Mouse (Mus musculus): ENCODE data around the gene Rbpj. TPM values are rescaled to one million over a fixed set of nuclear protein-coding genes. Genes with fewer than 3 reads are reported as not detected.
A peak's percentile ranks its signal among the peaks of the same experiment; 100 is the strongest.

The Rbpj gene
- polyA plus RNA-seq, 1 experiment from 2014 or later: 26.5 TPM

- WGBS: 46% methylated on average over 1 of the region's 1 CpGs
- ATAC-seq: peak; percentile 51
- H3K9ac ChIP-seq (ENCODE audit: low read depth, low read length): peak overlapping the region; percentile 52; the same call in 1 of the 2 replicates
- H3K4me3 ChIP-seq (ENCODE audit: low read depth, low read length): peak overlapping the region; percentile 11; the same call in 1 of the 2 replicates
- H3K27ac ChIP-seq (ENCODE audit: low read length): peak overlapping the region; percentile 37; the same call in 1 of the 2 replicates
- H3K9me3 ChIP-seq (replicated peaks; ENCODE audit: control insufficient read depth, low read length, poor library complexity, severe bottlenecking): no peaks in the 10 kb centered on the region
- no peaks in the 10 kb centered on the region for H3K36me3 ChIP-seq (ENCODE audit: control insufficient read depth, insufficient read depth, low read length)
- peak overlapping the region; percentile 49 for H3K4me2 ChIP-seq (ENCODE audit: low read length)
- H3K4me1 ChIP-seq (ENCODE audit: control insufficient read depth, insufficient read depth, low read length): peaks cover 8% of the 10 kb centered on the region
- no peaks in the 10 kb centered on the region for H3K27me3 ChIP-seq (ENCODE audit: control insufficient read depth, insufficient read depth, low read depth, low read length)
Measured at GRCm38 (mm10) chr5:53526070-53526430, 60.1 kb downstream of the Rbpj start.

GRCm38 (mm10) chr5:53529846-53530245 lies 63.9 kb downstream of the Rbpj start:
- no peak overlapping the region for H3K4me3 ChIP-seq (ENCODE audit: low read depth, low read length)
- no peaks in the 10 kb centered on the region for H3K9me3 ChIP-seq (replicated peaks; ENCODE audit: control insufficient read depth, low read length, poor library complexity, severe bottlenecking)
- 90% methylated on average over 1 of the region's 1 CpGs for WGBS
- H3K4me1 ChIP-seq (ENCODE audit: control insufficient read depth, insufficient read depth, low read length): peaks cover 8% of the 10 kb centered on the region
- no peaks in the 10 kb centered on the region for H3K27me3 ChIP-seq (ENCODE audit: control insufficient read depth, insufficient read depth, low read depth, low read length)
- H3K27ac ChIP-seq (ENCODE audit: low read length): no peak overlapping the region
- no peak for ATAC-seq
- H3K9ac ChIP-seq (ENCODE audit: low read depth, low read length): no peak overlapping the region
- H3K4me2 ChIP-seq (ENCODE audit: low read length): no peak overlapping the region
- no peaks in the 10 kb centered on the region for H3K36me3 ChIP-seq (ENCODE audit: control insufficient read depth, insufficient read depth, low read length)

- H3K9me3 ChIP-seq (replicated peaks; ENCODE audit: control insufficient read depth, low read length, poor library complexity, severe bottlenecking): no peaks in the 10 kb centered on the region
- no peaks in the 10 kb centered on the region for H3K27me3 ChIP-seq (ENCODE audit: control insufficient read depth, insufficient read depth, low read depth, low read length)
- no peak overlapping the region for H3K4me2 ChIP-seq (ENCODE audit: low read length)
- WGBS: 90% methylated on average over 12 of the region's 12 CpGs
- H3K4me1 ChIP-seq (ENCODE audit: control insufficient read depth, insufficient read depth, low read length): no peaks in the 10 kb centered on the region
- no peaks in the 10 kb centered on the region for H3K36me3 ChIP-seq (ENCODE audit: control insufficient read depth, insufficient read depth, low read length)
- no peak overlapping the region for H3K9ac ChIP-seq (ENCODE audit: low read depth, low read length)
- no peak overlapping the region for H3K4me3 ChIP-seq (ENCODE audit: low read depth, low read length)
- no peak overlapping the region for H3K27ac ChIP-seq (ENCODE audit: low read length)
- ATAC-seq: no peak
Measured at GRCm38 (mm10) chr5:53535096-53535495, 69.1 kb downstream of the Rbpj start.

GRCm38 (mm10) chr5:53536635-53537554 lies 70.9 kb downstream of the Rbpj start:
- H3K36me3 ChIP-seq (ENCODE audit: control insufficient read depth, insufficient read depth, low read length): no peaks in the 10 kb centered on the region
- ATAC-seq: no peak
- no peak overlapping the region for H3K9ac ChIP-seq (ENCODE audit: low read depth, low read length)
- 86% methylated on average over 12 of the region's 12 CpGs for WGBS
- H3K27me3 ChIP-seq (ENCODE audit: control insufficient read depth, insufficient read depth, low read depth, low read length): no peaks in the 10 kb centered on the region
- no peak overlapping the region for H3K27ac ChIP-seq (ENCODE audit: low read length)
- H3K4me3 ChIP-seq (ENCODE audit: low read depth, low read length): no peak overlapping the region
- no peaks in the 10 kb centered on the region for H3K4me1 ChIP-seq (ENCODE audit: control insufficient read depth, insufficient read depth, low read length)
- no peak overlapping the region for H3K4me2 ChIP-seq (ENCODE audit: low read length)
- no peaks in the 10 kb centered on the region for H3K9me3 ChIP-seq (replicated peaks; ENCODE audit: control insufficient read depth, low read length, poor library complexity, severe bottlenecking)

- H3K4me2 ChIP-seq (ENCODE audit: low read length): no peak overlapping the region
- no peak overlapping the region for H3K4me3 ChIP-seq (ENCODE audit: low read depth, low read length)
- no peaks in the 10 kb centered on the region for H3K4me1 ChIP-seq (ENCODE audit: control insufficient read depth, insufficient read depth, low read length)
- H3K9ac ChIP-seq (ENCODE audit: low read depth, low read length): no peak overlapping the region
- H3K9me3 ChIP-seq (replicated peaks; ENCODE audit: control insufficient read depth, low read length, poor library complexity, severe bottlenecking): no peaks in the 10 kb centered on the region
- 89% methylated on average over 18 of the region's 18 CpGs for WGBS
- no peaks in the 10 kb centered on the region for H3K36me3 ChIP-seq (ENCODE audit: control insufficient read depth, insufficient read depth, low read length)
- H3K27me3 ChIP-seq (ENCODE audit: control insufficient read depth, insufficient read depth, low read depth, low read length): no peaks in the 10 kb centered on the region
- no peak for ATAC-seq
- no peak overlapping the region for H3K27ac ChIP-seq (ENCODE audit: low read length)
Measured at GRCm38 (mm10) chr5:53539860-53540633, 74.1 kb downstream of the Rbpj start.

GRCm38 (mm10) chr5:53542073-53542472 lies 76.1 kb downstream of the Rbpj start:
- no peak for ATAC-seq
- no peaks in the 10 kb centered on the region for H3K4me1 ChIP-seq (ENCODE audit: control insufficient read depth, insufficient read depth, low read length)
- no peak overlapping the region for H3K9ac ChIP-seq (ENCODE audit: low read depth, low read length)
- no peak overlapping the region for H3K4me3 ChIP-seq (ENCODE audit: low read depth, low read length)
- no peak overlapping the region for H3K27ac ChIP-seq (ENCODE audit: low read length)
- no peaks in the 10 kb centered on the region for H3K9me3 ChIP-seq (replicated peaks; ENCODE audit: control insufficient read depth, low read length, poor library complexity, severe bottlenecking)
- no peak overlapping the region for H3K4me2 ChIP-seq (ENCODE audit: low read length)
- WGBS: 57% methylated on average over 1 of the region's 1 CpGs
- H3K36me3 ChIP-seq (ENCODE audit: control insufficient read depth, insufficient read depth, low read length): no peaks in the 10 kb centered on the region
- H3K27me3 ChIP-seq (ENCODE audit: control insufficient read depth, insufficient read depth, low read depth, low read length): no peaks in the 10 kb centered on the region

GRCm38 (mm10) chr5:53543399-53543798 lies 77.4 kb downstream of the Rbpj start:
- 84% methylated on average over 4 of the region's 4 CpGs for WGBS
- no peak overlapping the region for H3K9ac ChIP-seq (ENCODE audit: low read depth, low read length)
- no peaks in the 10 kb centered on the region for H3K27me3 ChIP-seq (ENCODE audit: control insufficient read depth, insufficient read depth, low read depth, low read length)
- no peak overlapping the region for H3K4me2 ChIP-seq (ENCODE audit: low read length)
- no peak overlapping the region for H3K27ac ChIP-seq (ENCODE audit: low read length)
- H3K4me3 ChIP-seq (ENCODE audit: low read depth, low read length): no peak overlapping the region
- no peaks in the 10 kb centered on the region for H3K9me3 ChIP-seq (replicated peaks; ENCODE audit: control insufficient read depth, low read length, poor library complexity, severe bottlenecking)
- no peaks in the 10 kb centered on the region for H3K4me1 ChIP-seq (ENCODE audit: control insufficient read depth, insufficient read depth, low read length)
- H3K36me3 ChIP-seq (ENCODE audit: control insufficient read depth, insufficient read depth, low read length): no peaks in the 10 kb centered on the region
- ATAC-seq: no peak

GRCm38 (mm10) chr5:53543945-53544344 lies 78.0 kb downstream of the Rbpj start:
- H3K4me2 ChIP-seq (ENCODE audit: low read length): no peak overlapping the region
- H3K27me3 ChIP-seq (ENCODE audit: control insufficient read depth, insufficient read depth, low read depth, low read length): no peaks in the 10 kb centered on the region
- H3K27ac ChIP-seq (ENCODE audit: low read length): no peak overlapping the region
- H3K9ac ChIP-seq (ENCODE audit: low read depth, low read length): no peak overlapping the region
- no peak overlapping the region for H3K4me3 ChIP-seq (ENCODE audit: low read depth, low read length)
- ATAC-seq: no peak
- H3K36me3 ChIP-seq (ENCODE audit: control insufficient read depth, insufficient read depth, low read length): no peaks in the 10 kb centered on the region
- 76% methylated on average over 4 of the region's 4 CpGs for WGBS
- H3K4me1 ChIP-seq (ENCODE audit: control insufficient read depth, insufficient read depth, low read length): no peaks in the 10 kb centered on the region
- H3K9me3 ChIP-seq (replicated peaks; ENCODE audit: control insufficient read depth, low read length, poor library complexity, severe bottlenecking): no peaks in the 10 kb centered on the region

GRCm38 (mm10) chr5:53546440-53546839 lies 80.5 kb downstream of the Rbpj start:
- Histone ChIP-seq H3K27ac (ENCODE audit: low read length) (no peak overlapping the region), H3K36me3 (ENCODE audit: control insufficient read depth, insufficient read depth, low read length) (no peaks in the 10 kb centered on the region), H3K27me3 (ENCODE audit: control insufficient read depth, insufficient read depth, low read depth, low read length) (no peaks in the 10 kb centered on the region), H3K4me3 (ENCODE audit: low read depth, low read length) (no peak overlapping the region), H3K4me1 (ENCODE audit: control insufficient read depth, insufficient read depth, low read length) (no peaks in the 10 kb centered on the region), H3K9ac (ENCODE audit: low read depth, low read length) (no peak overlapping the region), H3K9me3 (replicated peaks; ENCODE audit: control insufficient read depth, low read length, poor library complexity, severe bottlenecking) (no peaks in the 10 kb centered on the region), H3K4me2 (ENCODE audit: low read length) (no peak overlapping the region)
- WGBS: 92% methylated on average over 6 of the region's 6 CpGs
- no peak for ATAC-seq

Data from midbrain, embryonic 16.5 days (tissue).